Mouse (Mus musculus) bone marrow, adult 2 months (tissue): ENCODE results near the gene Fam214a.

Experiments used
- CTCF ChIP-seq: fragments of 200-500 bp; IDR thresholded peaks from 2 replicates; pipeline ENCODE4 v1.5.1; 2011; ENCODE audit warnings: low read length, control low read depth; ENCODE audit not compliant: control insufficient read depth, insufficient read depth
- POLR2A ChIP-seq: fragments of 200-500 bp; IDR thresholded peaks from 2 replicates; pipeline ENCODE4 v1.6.1; 2011; ENCODE audit warnings: low read depth, mild to moderate bottlenecking, control low read depth, low read length, borderline replicate concordance; ENCODE audit not compliant: control insufficient read depth

GRCm38 (mm10) chr9:74997976-74998375 lies 45.3 kb downstream of the Fam214a start:
- TF ChIP-seq CTCF (no peak), POLR2A (no peak)
